Mouse (Mus musculus): ENCODE measurements around the gene Nfe2. TPM values are rescaled to one million over a fixed set of nuclear protein-coding genes. Genes with fewer than 3 reads are reported as not detected.
"Not testable (repeated sequence)": the region's sequence is repeated elsewhere in the genome, so short reads cannot be mapped to it uniquely, and the experiment has no call there.

Gene Nfe2
- total RNA-seq, 4 experiments from 2014 or later: 0.31 to 2.6 (median 0.88) TPM

- peak; percentile 62 for DNase-seq (ENCODE audit: low spot score)
These were observed 7.9 kb downstream of the Nfe2 start for GRCm38 (mm10) chr15:103250195-103250740.

DNA sequence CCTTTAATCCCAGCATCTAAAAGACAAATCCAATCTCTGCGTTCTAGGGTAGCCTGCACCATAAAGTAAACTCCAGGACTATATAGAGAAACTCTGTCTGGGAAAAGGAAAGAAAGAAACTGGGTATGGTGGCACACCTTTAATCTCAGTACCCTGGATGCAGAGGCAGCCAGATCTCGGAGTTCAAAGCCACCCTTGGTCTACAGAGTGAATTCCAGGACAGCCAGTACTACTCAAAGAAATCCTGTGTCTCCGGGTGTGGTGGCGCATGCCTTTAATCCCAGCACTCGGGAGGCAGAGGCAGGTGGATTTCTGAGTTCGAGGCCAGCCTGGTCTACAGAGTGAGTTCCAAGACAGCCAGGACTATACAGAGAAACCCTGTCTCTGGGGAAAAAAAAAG is 8.7 kb downstream of the Nfe2 start:
- DNase-seq (ENCODE audit: low spot score): not testable (repeated sequence)

GRCm38 (mm10) chr15:103248401-103249313 is 9.5 kb downstream of the Nfe2 start:
- no peak for DNase-seq (ENCODE audit: low spot score)

GRCm38 (mm10) chr15:103247782-103248400 is 10.3 kb downstream of the Nfe2 start:
- DNase-seq (ENCODE audit: low spot score): no peak

GRCm38 (mm10) chr15:103247078-103247781 is 11.0 kb downstream of the Nfe2 start:
- no peak for DNase-seq (ENCODE audit: low spot score)

DNA sequence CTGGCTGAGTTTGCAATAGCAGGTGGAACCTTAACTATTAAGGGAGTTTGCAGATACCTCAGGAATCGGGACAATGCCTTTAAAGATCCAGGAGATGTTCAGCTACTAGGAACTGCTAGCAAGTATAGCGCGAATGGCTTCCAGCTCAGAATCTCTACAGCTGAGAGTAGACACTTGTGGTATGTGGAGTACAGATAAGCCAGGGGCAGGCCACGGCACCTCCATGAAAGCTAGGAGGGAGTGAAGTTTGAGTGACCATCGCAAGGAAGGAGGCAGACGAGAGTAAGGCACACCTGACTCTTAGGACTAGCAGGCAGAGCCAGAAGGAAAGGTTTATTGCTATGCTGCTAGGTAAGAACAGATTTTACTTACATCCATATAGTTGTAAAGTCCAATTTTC is 12.6 kb downstream of the Nfe2 start:
- no peak for DNase-seq (ENCODE audit: low spot score)

GRCm38 (mm10) chr15:103242885-103243284 is 15.3 kb downstream of the Nfe2 start:
- no peak for DNase-seq (ENCODE audit: low spot score)

GRCm38 (mm10) chr15:103241071-103242018 is 16.9 kb downstream of the Nfe2 start:
- DNase-seq (ENCODE audit: low spot score): not testable (repeated sequence)

DNA sequence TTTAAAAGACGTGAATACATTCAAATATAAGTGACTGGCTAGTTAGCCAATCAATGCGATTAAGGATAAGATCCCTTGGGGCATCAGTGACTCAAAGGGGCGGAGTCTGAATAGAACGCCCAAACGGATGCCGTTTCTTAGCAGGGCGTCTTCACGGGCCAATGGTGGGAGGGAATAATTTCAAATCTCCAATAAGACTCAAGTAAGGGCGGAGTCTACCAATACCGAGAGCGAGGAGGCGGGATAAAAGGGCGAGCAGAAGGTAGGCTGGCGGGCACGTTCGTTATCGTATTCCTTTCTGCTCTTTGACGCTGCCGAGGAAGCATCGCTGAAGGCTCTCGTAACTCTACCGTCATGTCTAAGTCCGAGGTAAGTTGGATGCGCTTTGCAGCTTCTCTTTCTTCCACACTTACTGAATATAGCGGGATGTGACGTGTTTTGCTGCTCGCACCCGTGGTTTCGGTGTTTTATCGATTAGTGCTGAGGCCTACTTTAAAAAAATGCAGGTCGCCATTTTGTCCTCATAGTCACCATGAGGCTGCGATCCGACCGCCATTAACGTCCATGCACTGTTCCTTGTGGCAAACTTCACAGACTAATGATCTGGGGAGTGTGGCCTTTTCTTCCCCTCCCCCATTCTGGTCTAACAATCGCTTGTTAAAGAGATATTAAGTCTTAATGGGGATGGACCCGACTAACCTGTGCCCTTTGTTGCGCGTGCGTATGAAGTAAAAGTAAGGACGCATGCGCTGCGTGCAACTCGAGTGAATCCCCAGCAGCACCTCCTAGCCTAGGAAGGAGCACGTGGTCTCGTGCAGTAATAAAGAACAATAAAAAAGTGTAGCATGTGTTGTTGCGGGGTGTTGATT is 17.8 kb downstream of the Nfe2 start, which contains the start of gene Hnrnpa1:
Gene Hnrnpa1 (plus strand): TSS at position 273 of the 869 bp plus-strand sequence.
- peak; percentile 97 for DNase-seq (ENCODE audit: low spot score)

DNA sequence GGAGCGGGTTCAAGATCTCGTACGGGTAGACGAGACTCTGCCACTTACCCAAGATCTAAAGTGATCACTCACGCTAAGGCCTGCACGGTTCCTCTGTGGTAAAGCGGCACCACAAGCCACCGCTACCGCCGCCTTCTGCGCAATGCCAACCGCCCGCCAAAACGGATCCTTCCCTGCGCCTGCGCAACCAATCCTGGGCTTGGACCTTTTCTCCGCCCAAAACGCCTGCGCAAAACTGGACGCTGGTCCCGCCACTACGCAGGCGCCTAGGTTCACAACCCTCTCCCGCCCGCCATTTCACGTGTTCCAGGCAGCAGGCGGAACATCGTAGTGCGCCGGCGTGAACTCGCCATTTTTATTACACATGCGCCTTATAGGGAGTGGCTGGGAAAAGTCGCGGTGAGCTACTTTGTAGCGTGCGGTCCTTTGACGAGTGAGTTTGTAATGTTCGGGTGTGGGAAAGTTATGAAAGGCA is 18.5 kb downstream of the Nfe2 start, which contains the start of gene Cbx5:
Gene Cbx5 (minus strand): TSS at position 132 of the 475 bp plus-strand sequence.
- DNase-seq (ENCODE audit: low spot score): peak; percentile 99

GRCm38 (mm10) chr15:103239130-103239684 is 19.0 kb downstream of the Nfe2 start:
- DNase-seq (ENCODE audit: low spot score): peak; percentile 92

DNA sequence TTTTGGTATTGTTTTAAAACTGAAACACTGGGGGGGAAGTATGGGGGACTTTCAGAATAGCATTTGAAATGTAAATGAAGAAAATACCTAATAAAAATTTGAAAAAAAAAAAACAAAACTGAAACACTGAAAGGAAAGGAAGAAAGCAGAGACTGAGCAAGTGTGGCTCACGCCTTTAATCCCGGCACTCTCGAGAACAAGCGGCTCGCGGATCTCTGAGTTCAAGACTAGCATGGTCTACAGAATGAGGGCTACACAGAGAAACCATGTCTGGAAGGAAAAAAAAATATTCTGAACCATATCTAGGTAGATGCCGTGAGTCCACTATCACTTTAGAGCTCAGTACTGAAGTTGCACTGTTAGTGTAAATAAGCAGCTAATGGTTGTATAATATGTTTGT is 20.9 kb downstream of the Nfe2 start:
- DNase-seq (ENCODE audit: low spot score): no peak

DNA sequence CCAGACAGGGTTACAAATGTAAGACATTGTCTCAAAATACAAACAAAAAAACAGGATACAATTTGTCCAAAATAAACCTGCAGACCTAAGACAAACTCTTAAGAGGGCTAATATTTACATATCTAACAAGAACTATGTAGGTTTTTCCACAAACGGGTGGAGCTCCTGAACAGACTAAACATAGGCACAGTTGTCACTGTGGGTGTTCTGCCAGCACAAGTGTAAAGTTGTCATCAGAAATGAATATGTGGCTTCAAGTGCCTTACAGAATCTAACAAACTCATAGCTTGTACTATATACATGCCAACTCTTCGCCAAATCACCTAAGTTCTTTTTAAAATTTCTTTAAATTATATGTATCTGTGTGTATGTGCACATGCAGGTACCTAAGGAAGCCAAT is 25.1 kb downstream of the Nfe2 start:
- DNase-seq (ENCODE audit: low spot score): no peak

DNA sequence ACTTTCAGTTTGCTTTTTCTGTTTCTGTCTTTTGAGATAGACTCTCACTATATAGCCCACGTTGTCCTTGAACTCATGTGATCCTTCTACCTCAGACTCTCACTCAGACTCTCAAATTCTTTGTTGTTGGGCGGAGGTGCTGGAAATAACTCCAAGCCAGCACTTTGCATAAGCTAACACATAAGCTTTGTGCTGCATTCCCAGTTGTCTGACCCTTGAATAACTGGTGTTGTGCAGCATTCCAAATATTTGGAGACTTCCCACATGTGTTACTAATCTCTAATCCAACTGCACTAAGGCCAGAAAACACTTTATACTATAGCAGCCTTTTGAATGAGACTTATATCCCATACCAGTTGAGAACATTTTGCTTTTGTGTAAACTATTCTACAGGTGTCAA is 29.3 kb downstream of the Nfe2 start:
- no peak for DNase-seq (ENCODE audit: low spot score)

DNA sequence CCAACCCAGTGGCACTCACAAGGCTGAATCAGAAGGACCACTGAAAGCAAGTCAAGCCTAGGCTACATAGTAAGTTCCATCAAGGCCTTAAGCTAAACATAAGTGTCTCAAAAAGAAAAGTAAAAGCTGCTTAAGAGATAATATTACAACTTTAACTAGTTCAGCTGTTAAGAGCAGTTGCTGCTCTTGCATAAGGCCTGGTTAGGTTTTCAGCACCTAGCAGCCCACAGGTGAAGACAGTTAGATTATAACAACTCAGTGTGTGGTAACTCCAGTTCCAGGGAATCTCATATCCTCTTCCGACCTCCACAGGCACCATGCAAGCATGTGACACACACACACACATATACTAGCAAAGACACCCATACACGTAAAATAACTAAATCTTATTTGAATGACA is 30.6 kb downstream of the Nfe2 start:
- no peak for DNase-seq (ENCODE audit: low spot score)

DNA sequence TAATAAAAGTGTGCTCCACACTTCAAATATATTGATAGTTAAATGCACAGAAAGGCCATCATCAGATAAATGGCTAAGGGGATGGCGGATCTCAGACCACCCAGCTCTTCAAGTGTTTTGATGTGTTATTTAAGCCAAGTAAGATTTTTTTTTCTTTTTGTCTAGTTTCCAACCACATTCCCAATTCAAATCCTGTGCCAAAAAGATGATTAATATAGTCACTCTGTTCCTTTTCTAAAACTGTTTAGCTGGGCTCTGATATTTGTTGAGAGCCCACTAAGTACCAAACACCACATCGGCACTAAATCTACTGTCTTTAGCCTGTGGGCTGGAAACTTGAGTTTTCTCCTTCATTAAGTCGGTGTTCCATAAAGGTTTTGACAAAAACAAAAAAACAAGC is 31.2 kb downstream of the Nfe2 start:
- DNase-seq (ENCODE audit: low spot score): no peak

DNA sequence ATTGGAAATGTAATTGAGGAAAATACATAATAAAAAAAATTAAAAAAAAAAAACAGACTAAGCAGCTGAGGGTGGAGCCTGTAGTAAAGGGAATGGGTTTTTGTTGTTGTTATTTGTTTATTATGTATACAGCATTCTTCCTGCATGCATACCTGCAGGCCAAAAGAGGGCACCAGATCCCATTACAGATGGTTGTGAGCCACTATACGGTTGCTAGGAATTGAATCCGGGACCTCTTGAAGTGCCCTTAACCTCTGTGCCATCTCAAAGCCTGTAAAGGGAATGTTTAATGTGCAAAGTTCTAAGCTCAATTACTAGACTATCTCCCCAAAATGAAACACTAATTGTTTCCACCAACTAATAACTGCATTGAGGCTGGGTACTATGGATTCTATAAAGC is 34.0 kb downstream of the Nfe2 start:
- DNase-seq (ENCODE audit: low spot score): no peak

GRCm38 (mm10) chr15:103221386-103221785 is 36.8 kb downstream of the Nfe2 start:
- DNase-seq (ENCODE audit: low spot score): no peak

DNA sequence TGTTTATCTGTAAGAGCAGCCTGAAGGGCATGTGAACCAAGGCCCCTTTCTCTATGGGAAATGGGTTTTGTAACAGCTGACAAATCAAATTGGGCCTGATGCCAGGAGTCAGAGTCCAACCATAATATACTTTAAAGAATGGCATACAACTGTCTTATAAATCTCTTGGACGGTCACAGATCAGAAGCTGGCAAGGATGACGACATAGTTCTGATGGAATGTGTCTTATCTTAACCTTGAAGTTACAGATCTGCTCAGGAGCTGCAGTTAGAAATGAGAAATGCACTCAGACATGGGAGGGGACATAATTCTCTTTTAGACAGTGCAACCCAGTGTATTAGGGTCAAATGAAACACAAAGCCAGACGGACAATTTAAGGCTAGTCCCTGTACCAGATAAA is 37.4 kb downstream of the Nfe2 start:
- no peak for DNase-seq (ENCODE audit: low spot score)

Data from heart, adult 8-10 months (tissue).